Mouse (Mus musculus): Measurements from ENCODE around the gene Ccr10. TPM values are rescaled to one million over a fixed set of nuclear protein-coding genes. Genes with fewer than 3 reads are reported as not detected.

Gene Ccr10
- total RNA-seq, 2 experiments from 2014 or later: not detected

DNA sequence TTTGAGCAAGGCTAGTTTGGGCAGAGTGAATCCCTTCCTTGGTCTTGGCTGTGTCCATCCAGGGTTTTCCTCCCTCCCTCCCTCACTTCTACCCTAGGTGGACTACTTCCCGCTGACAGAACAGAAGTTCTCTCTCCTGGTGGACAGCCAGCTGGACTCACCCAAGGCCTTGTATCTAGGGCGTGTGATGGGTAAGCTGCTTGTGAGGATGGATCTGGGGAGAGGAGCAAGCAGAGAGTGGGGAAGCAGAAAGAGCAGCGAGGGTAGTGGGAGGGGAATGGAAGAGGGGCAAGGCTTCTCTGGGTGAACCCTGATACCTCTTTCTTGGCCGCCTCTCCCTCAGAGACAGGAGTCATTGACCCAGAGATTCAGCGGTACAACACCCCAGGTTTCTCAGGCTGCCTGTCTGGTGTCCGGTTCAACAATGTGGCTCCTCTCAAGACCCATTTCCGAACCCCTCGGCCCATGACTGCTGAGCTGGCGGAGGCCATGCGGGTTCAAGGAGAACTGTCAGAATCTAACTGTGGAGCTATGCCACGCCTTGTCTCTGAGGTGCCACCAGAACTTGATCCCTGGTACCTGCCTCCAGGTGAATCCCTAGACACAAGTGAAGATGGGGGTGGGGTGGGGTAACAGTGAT is 13.0 kb upstream of the Ccr10 start:
- no peak for DNase-seq

DNA sequence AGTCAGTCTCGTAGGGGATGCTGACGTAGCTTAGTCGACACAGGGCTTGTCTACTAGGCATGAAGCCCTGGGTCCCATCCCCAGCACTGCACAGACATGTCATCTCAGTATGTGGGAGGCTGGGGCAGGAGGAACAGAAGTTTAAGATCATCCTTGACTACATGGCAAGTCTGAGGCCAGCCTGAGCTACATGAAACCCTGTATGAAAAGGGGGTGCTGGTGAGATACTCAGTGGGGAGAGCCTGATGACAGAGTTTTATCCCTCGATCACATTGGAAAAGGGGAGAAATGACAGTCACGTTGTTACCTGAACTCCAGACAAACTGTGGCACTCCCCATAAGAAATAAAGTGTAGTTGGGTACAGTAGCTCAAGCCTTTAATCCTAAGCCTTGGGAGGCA is 12.3 kb upstream of the Ccr10 start:
- no peak for DNase-seq

DNA sequence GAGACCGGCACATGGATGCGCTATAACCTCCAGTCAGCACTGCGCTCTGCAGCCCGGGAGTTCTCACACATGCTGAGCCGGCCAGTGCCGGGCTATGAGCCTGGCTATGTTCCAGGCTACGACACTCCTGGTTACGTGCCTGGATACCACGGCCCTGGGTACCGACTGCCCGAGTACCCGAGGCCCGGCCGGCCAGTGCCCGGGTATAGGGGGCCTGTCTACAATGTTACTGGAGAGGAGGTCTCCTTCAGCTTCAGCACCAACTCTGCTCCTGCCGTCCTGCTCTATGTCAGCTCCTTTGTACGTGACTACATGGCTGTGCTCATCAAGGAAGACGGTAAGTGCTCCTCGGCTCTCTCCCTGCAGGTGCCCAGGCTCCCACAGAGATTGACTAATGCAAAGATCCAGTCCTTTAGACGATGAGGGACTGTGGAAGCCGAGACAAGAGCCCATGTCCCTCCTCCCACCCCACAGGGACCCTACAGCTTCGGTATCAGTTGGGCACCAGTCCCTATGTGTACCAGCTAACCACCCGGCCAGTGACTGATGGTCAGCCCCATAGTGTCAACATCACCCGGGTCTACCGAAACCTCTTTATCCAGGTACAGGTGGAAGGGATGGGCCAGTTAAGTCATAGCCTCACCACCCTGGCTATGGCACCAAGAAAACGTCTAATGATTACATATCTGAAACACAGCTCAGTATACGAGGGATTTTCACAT is 11.4 kb upstream of the Ccr10 start:
- DNase-seq: no peak

DNA sequence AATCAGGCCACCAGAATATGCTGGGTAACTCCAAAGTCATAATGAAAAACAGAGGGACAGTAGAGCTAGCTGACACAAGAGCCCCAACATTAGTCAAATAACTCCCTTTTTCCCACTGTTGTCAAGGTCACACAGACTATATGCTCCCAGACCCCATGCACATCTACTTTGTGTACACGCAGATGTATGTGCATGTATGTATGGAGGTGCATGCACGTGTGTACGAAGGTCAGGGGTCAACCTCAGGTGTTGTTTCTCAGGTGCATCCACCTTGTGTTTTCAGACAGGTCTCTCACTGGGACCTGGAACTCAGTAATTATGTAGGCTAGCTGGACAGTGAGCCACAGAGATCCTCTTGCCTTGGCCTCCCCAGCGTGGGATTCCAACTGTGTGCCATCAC is 10.2 kb upstream of the Ccr10 start:
- DNase-seq: no peak

DNA sequence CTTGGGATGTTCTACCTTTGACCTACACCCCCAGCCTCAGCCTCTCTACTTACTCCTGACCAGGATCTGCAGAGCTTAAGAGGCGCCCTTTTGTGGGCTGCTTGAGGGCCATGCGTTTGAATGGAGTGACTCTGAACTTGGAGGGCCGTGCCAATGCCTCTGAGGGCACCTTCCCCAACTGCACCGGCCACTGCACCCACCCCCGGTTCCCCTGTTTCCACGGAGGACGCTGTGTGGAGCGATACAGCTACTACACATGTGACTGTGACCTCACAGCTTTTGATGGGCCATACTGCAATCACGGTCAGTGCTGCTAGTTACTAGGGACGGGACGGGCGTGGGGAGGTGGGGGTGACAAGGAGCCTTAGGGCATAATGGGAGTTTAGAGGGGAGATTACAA is 9.7 kb upstream of the Ccr10 start:
- DNase-seq: no peak

DNA sequence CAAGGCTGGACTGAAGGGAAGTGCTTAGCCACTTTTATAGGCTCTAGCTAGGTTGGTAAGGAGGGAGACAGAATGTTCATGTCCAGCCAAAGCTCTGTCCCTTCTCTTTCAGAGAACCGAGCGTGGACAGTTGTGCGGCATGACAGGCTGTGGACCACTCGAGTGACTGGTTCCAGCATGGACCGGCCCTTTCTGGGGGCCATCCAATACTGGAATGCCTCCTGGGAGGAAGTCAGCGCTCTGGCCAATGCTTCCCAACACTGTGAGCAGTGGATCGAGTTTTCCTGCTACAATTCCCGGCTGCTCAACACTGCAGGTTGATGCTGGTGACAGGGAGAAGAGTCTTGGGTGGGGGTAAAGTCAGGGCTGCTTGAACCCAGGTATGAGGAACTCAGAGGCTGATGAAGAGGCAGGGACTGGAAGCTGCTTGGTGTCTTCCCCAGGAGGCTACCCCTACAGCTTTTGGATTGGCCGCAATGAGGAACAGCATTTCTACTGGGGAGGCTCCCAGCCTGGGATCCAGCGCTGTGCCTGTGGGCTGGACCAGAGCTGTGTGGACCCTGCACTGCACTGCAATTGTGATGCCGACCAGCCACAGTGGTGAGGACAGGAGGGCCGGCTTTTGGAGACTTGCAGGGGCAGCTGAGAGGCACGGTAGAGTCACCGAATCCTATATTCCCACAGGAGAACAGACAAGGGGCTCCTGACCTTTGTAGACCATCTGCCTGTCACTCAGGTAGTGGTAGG is 7.7 kb upstream of the Ccr10 start:
- DNase-seq: peak; percentile 70

DNA sequence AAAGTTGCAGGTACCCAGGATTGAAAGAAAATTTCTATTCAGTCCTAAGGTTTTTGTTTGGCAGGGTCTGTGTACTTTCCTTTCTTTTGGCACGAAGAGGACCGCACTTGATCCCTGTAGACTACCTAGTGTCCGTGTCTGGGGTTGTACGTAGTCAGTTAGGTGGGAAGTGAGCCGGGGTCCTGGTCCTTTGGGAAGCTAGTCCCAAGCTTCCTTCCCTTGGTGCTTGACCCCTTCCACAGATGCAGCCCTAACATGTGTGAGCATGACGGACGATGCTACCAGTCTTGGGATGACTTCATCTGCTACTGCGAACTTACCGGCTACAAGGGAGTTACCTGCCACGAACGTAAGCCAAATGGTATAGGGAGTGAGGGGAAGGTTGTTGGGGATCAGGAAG is 6.7 kb upstream of the Ccr10 start:
- DNase-seq: no peak

DNA sequence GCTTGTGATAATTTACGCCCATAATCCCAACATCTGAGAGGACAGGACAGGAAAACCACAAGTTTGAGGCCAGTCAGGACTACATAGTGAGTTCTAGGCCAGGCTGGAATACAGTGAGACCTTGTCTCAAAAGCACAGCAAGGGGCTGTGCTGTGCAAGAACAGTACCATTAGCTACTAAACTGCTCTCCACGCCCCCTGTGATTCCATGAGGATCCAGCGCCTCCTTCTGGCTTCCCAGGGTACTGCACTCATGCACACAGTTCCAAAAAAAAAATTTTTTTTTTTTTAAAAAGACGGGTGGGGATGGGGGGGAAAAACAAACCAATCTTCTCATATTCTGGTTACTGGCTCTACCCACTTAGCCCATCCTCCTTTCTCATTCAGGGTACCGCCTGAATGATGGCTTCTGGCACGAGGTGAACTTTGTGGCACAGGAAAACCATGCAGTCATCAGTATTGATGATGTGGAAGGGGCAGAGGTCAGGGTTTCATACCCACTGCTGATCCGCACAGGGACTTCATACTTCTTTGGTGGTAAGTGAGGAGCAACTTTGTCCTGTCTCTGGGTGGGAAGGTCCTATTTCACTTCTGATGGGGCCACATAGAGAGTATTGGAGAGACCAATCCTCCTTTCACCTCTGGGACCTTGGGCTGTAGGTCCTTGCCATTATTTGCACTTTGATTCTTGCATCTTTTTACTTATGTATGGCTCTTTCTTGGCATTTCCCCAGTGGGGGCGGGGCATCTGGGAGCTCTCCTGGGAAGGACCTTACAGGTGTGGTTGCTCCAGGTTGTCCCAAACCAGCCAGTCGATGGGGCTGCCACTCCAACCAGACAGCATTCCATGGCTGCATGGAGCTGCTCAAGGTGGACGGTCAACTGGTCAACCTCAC is 5.8 kb upstream of the Ccr10 start:
- peak; percentile 86 for DNase-seq

DNA sequence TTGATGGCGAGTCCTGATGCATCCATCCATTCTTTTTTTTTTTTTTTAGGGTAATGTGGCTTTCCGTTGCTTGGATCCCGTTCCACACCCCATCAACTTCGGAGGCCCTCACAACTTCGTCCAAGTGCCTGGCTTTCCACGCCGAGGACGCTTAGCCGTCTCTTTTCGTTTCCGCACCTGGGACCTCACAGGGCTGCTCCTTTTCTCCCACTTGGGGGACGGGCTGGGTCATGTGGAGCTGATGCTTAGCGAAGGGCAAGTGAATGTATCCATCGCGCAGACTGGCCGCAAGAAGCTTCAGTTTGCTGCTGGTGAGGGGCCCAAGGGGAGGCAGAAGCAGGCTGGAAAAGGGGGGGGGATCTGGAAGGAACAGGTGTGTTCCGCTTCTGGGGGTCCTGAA is 5.0 kb upstream of the Ccr10 start:
- DNase-seq: no peak

DNA sequence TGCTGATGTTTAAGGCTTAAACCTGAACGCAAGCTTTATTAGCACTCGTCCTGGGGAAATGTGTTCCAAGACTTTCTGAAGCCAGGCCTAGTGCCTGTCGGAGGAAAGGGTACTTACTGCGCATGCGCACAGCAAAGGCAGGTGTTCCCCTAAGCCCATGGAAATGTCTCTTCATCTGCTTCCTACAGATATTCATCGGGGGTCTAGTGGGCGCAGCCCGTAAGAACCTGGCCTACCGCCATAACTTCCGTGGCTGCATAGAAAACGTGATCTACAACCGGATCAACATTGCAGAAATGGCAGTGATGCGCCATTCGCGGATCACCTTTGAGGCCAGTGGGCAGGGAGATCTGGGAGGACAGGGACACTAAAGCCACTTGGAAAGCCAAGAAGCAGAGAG is 4.1 kb upstream of the Ccr10 start:
- no peak for DNase-seq

DNA sequence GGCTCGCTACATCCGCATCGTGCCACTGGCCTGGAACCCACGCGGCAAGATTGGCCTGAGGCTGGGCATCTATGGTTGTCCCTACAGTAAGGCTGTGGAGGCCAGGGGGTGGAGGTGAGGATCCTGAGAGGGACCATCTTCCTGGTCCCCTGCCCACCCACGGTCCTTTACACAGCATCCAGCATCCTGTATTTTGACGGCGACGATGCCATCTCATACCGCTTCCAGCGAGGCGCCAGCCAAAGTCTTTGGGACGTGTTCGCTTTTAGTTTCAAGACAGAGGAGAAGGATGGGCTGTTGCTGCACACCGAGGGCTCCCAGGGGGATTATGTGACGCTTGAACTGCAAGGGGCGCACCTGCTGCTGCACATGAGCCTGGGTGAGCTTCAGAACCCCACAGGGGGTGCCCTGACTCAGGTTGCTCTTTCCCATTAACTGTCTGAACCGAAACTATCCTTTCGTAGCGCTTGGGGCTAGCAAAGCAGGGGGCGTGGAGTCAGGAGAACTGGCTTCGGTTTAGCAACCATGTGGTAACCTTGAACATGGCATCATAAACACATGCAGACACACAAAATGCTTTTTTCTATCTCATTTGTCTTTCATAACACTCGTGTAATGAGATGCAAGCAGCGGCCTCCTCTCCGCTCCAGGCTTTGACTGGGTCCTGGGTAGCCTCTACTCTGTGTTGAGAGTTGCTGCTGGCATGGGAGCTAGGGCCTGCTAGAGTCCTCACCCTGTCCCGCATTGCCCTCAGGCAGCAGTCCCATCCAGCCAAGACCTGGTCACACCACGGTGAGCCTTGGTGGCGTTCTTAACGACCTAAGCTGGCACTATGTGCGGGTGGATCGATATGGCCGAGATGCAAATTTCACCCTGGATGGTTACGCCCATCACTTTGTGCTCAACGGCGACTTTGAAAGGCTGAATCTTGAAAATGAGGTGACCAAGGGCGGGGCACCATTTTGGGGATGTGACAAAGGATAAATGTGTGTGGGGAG is 3.1 kb upstream of the Ccr10 start:
- no peak for DNase-seq

DNA sequence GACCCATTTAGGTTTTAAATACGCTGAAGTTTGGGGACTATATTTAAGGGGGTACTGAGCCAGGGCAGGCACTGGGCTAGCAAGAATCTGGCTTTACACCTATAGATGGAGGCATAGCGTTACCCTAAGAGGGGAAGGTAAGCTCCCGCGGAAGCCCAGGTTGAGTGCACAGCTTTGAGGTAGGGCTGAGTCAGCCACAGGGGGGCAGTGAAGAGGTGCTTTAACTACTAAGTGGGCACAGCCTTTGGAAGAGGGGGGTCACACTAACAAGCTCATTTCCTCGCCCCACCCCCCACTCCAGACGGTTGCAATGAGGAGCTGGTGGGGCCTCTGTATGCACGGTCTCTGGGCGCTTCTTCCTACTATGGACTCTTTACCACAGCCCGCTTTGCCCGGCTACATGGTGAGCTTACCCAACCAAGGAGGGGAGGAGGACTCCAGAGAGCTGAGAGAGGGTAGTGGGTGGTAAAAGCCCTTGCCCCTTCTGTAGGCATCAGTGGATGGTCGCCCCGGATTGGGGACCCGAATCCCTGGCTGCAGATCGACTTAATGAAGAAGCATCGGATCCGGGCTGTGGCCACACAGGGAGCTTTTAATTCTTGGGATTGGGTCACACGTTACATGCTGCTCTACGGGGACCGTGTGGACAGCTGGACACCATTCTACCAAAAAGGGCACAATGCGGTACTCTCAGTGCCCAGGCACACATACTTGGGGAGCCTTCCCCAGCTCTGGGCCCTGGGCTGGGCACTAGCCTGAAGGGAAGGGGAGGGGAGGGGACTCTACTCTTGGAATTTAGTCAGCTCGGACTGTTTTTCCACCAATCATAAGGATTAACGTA is 1.9 kb upstream of the Ccr10 start:
- DNase-seq: peak; percentile 74

DNA sequence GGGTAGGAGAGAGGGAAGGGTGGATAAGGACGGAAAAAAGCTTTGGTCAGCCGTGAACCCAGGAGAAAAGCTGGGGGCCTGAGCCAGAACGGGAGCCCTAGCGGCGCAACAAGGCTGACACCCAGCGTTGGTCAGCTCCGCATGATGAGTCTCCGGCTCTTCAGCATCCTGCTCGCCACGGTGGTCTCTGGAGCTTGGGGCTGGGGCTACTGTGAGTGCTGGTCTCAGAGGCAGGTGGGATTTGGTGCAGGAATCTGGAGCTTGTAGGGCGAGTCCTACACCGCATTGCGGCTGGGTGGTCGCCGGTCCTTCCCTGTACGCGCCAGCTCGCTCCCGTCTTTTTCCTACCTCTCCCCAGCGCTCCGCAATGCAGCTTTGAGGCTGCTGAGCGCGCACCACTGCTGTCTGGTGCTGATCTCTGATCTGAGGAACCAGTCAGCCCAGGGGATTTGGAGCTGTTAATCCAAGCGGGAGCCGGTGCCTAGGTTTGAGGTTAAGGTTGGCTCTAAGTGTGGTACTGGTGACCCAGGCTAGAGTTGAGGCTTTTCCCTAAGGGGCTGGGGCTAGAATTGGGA is 961 bp upstream of the Ccr10 start:
- peak; percentile 63 for DNase-seq

DNA sequence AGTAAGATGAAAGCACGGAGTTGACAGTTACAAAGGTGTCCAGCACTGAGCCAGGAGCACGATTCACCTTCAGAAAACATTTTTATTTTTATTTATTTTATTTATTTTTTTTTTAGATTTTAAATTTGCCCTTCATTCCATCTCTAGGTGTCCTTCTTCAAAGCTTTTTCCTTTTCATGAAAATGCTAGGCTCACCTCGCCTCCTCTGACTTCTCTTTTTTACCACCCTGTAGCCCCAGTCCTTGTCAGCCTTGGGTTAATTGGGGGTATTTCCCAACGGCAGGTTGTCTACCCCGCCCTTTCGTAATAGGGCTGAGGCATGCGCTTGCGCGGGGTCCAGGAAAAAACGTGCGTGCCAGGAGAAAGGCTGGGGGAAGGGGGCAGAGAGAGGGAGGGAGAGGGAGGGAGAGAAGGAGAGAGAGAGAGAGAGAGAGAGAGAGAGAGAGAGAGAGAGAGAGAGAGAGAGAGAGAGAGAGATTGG is 433 bp upstream of the Ccr10 start:
- no peak for DNase-seq

DNA sequence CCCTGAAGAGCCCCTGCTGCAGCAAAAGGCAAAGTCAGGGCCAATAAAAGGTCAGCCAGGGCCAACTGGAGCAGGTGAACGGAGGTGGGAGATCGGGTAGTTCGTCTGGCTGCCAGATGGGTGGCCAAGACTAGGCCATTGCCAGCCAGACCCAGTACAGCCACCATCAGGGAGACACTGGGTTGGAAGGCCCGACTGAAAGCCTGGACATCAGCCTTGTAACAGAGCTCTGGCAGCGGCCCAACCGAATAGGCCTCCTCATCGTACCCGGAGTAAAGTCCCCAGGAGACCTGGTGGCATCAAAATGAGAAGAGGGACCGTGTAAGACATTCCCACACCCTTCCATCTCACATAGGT is 876 bp downstream of the Ccr10 start:
- DNase-seq: no peak

DNA sequence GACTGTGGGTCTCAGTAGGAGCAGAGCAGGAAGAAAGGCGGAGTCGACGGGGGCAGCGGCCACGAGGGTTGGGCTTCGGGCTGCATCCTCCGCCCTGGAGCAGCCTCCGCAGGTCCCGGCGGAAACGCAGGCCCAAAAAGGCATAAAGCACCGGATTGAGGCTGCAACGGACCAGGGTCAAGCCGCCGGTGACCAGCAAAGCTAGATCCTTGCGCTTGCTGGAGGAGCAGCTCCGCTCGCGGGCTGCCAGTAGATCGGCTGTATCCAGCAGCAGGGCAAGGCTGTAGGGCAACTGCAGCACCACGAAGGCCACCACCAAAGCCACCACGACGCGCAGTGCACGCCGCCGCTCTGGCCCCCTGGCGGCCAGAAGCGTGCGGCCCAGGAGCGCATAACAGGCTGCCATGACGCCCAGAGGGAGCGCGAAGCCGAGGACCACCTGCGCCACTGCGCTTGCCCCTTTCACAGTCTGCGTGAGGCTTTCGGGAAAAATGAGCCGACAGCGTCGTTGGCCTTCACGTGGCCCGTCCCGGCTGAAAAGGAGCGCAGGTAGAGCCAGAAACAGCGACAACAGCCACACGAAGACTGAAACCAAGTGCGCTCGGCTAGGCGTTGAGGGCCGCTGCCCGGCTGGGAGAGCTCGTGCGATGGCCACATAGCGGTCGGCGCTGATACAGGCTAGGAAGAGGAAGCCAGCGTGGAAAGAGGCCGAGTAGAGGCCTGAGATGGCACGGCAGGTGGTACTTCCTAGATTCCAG is 1.4 kb downstream of the Ccr10 start:
- peak; percentile 83 for DNase-seq

DNA sequence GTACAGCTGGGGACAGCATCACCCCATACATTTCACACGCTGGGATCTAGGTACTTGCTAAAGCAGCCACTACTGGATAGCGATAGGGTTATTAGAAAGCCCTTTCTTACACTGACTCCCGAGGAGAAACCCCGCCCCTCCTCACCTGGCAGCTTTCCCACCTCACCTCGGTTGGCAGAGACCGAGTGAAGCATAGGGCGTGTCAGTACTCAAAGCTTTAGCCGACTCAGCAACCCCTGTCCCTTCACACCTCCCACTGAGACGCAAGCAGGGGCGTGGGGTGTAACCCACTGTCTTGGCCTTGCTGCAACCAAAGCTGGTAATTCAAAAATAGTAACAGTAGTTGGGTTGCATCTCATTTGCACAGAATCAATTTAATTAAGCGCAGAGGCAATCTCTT is 2.1 kb downstream of the Ccr10 start:
- DNase-seq: peak; percentile 63

DNA sequence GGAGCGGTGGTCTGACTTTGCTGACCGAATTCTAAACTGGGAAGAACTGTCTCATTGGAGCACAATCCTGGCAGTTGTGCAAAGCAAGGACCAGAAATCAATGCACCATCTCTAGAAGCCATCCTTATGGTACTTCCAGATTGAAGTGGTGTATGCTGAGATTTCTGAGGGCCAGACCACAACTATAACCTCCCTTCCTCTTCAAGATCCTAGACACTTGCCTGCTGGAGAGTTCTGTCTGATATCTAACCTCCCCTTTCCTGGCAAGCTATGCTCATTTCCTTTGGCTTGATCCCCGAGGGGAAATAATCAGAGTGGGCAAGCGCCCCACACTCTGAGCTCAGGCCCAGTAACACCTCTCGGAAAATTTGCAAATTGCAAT is 2.8 kb downstream of the Ccr10 start:
- DNase-seq: no peak

DNA sequence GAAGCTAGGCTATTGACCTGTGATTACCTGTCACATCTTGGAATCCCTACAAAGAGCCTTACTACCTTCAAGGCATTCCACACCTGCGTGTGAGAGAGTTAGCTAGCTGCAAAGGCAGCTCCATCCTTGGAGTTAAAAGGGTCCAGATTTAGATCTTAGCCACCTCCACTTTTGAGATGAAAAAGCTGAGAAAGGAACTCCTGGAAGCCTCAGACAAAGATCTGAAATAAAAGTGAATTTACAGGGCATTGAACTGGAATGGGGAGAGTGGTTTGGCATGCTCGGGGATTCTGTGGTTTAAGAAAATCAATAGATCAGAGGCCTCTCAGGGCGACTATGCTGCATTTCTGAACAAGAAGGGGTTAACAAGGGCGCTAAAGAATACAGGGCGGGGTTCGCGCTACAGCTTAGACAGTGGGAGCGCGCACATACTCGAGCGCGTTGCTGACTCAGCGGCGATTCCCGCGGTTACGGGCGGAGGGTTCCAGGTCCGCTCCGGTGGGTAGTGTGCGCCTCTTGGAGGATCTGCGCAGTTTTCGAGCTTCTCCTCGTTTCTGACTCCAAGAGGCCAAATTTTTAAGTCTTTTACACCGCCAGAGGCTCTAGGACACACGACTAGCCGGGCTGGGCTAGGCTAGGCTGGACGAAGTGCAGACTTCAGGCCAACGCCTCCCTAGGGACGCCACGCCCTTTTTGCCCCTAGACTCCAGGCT is 3.4 kb downstream of the Ccr10 start:
- peak; percentile 73 for DNase-seq
